11 mouse cellular contexts compared by ENCODE assay signal in genomic region chrX:103183536-103183935, GRCm38 (mm10). TPM values are rescaled to one million over a fixed set of nuclear protein-coding genes. Genes with fewer than 3 reads are reported as not detected.
DNase-seq lines count a peak whose midpoint lies in the region; ATAC-seq and TF ChIP-seq lines count a peak whose summit lies in the region.
"Had no signal": no experiment of that assay in that cellular context is flagged by ENCODE, and none has a peak within 500 bp of the region (broad histone marks: within the 10 kb centered on the region; RNA-seq: fewer than 3 reads in every experiment).

No protein-coding gene starts in this region.

- peak; percentile 41 for DNase-seq in 3T3-L1 (ENCODE audit: low read depth, low spot score)
- DNase-seq in CH12.LX (ENCODE audit: extremely low read depth): peak; percentile 19
- no peak for DNase-seq in natural killer cell, adult 2 months (ENCODE audit: low spot score in 2 of 2)
- DNase-seq in layer of hippocampus, postnatal 36 days: no peak
- DNase-seq: thymus, postnatal 4 days had no signal

- TF ChIP-seq EP300 in CH12.LX (IDR thresholded peaks at IDR 0.05; ENCODE audit: low read length): no peak

- dilution Hi-C loops in CH12.LX (cut with MboI; ENCODE audit: extremely low pct_ligation_motif_present, extremely low pct_unique_long_range_greater_than_20kb, low sequenced_read_pairs): no loop called here

- ATAC-seq in intestine, postnatal 0 days: no peak
- ATAC-seq in intestine, embryonic 16.5 days: no peak
- no peak for ATAC-seq in hindbrain, embryonic 13.5 days (ENCODE audit: low FRiP score)
- no peak for ATAC-seq in megakaryocyte, adult 5-6 weeks (ENCODE audit: poor library complexity, severe bottlenecking)

- no peak for TF ChIP-seq POLR2A in CH12.LX (IDR thresholded peaks at IDR 0.05; ENCODE audit: low read depth, low read length)

- no peaks in the 10 kb centered on the region for H3K9me3 ChIP-seq in intestine, postnatal 0 days (ENCODE audit: control insufficient read depth)
- no peaks in the 10 kb centered on the region for H3K9me3 ChIP-seq in intestine, embryonic 16.5 days (ENCODE audit: control insufficient read depth, low read length)
- H3K9me3 ChIP-seq in CH12.LX (replicated peaks; ENCODE audit: low read length): no peaks in the 10 kb centered on the region
- H3K9me3 ChIP-seq in hindbrain, embryonic 13.5 days: no peaks in the 10 kb centered on the region

- in situ Hi-C loops in CH12.LX (cut with MboI; ENCODE audit: low pct_ligation_motif_present, low pct_unique_long_range_greater_than_20kb, low sequenced_read_pairs): no loop called here

- peak; percentile 57 for TF ChIP-seq CTCF in intestine, postnatal 0 days (IDR thresholded peaks at IDR 0.05; ENCODE audit: low read depth)
- TF ChIP-seq CTCF in CH12.LX (conservative IDR thresholded peaks at IDR 0.05 in 1 of 2, IDR thresholded peaks at IDR 0.05 in 1 of 2; ENCODE audit: low read depth in 2 of 2, low read length in 2 of 2): peak in 1 of 2 experiments; percentile 55; a peak in 2 of 4 replicates

- H3K9ac ChIP-seq in intestine, postnatal 0 days (ENCODE audit: low read depth, low read length): no peak overlapping the region
- no peak overlapping the region for H3K9ac ChIP-seq in intestine, embryonic 16.5 days (ENCODE audit: low read depth, low read length)
- H3K9ac ChIP-seq in CH12.LX (ENCODE audit: insufficient read depth, low read depth): no peak overlapping the region
- no peak overlapping the region for H3K9ac ChIP-seq in hindbrain, embryonic 13.5 days

- H3K4me1 ChIP-seq in intestine, postnatal 0 days (replicated peaks; ENCODE audit: control insufficient read depth, insufficient read depth, low read length): no peaks in the 10 kb centered on the region
- no peaks in the 10 kb centered on the region for H3K4me1 ChIP-seq in intestine, embryonic 16.5 days (ENCODE audit: control insufficient read depth, insufficient read depth, low read length)
- peaks cover 0 to 8% of the 10 kb centered on the region in 2 experiments; a peak in 2 of 4 replicates for H3K4me1 ChIP-seq in CH12.LX (ENCODE audit: control insufficient read depth in 1 of 2, insufficient read depth in 2 of 2)
- no peaks in the 10 kb centered on the region for H3K4me1 ChIP-seq in hindbrain, embryonic 13.5 days (replicated peaks)

- no peak overlapping the region for H3K4me3 ChIP-seq in intestine, postnatal 0 days (ENCODE audit: low read depth, low read length)
- H3K4me3 ChIP-seq in intestine, embryonic 16.5 days (ENCODE audit: low read length): no peak overlapping the region
- no peak overlapping the region for H3K4me3 ChIP-seq in CH12.LX (replicated peaks in 1 of 3; ENCODE audit: low read depth in 2 of 3, low read length in 2 of 3, poor library complexity in 1 of 3)
- peak overlapping the region; percentile 13 for H3K4me3 ChIP-seq in hindbrain, embryonic 13.5 days

- no peaks in the 10 kb centered on the region for H3K79me2 ChIP-seq in CH12.LX (replicated peaks; ENCODE audit: control insufficient read depth, extremely low read depth, insufficient read depth, poor library complexity, severe bottlenecking)

- H3K4me2 ChIP-seq in intestine, postnatal 0 days (replicated peaks; ENCODE audit: low read depth): no peak overlapping the region
- H3K4me2 ChIP-seq in intestine, embryonic 16.5 days (ENCODE audit: low read depth, low read length): no peak overlapping the region
- H3K4me2 ChIP-seq in CH12.LX (ENCODE audit: insufficient read depth, low read depth, poor library complexity, severe bottlenecking): no peak overlapping the region
- peak overlapping the region; percentile 43 for H3K4me2 ChIP-seq in hindbrain, embryonic 13.5 days

- H3K27ac ChIP-seq in intestine, postnatal 0 days (ENCODE audit: low read depth, low read length): no peak overlapping the region
- H3K27ac ChIP-seq in intestine, embryonic 16.5 days (ENCODE audit: low read length): no peak overlapping the region
- H3K27ac ChIP-seq in CH12.LX (ENCODE audit: insufficient read depth, low read depth): no peak overlapping the region
- no peak overlapping the region for H3K27ac ChIP-seq in hindbrain, embryonic 13.5 days

- peaks cover 14% of the 10 kb centered on the region; the same call in 1 of the 2 replicates for H3K27me3 ChIP-seq in intestine, postnatal 0 days (replicated peaks; ENCODE audit: control insufficient read depth, insufficient read depth, low read length)
- H3K27me3 ChIP-seq in intestine, embryonic 16.5 days (replicated peaks; ENCODE audit: control insufficient read depth, insufficient read depth, low read length): peaks cover 21% of the 10 kb centered on the region
- no peaks in the 10 kb centered on the region for H3K27me3 ChIP-seq in CH12.LX (replicated peaks)
- peaks cover 40% of the 10 kb centered on the region; the same call in 1 of the 2 replicates for H3K27me3 ChIP-seq in hindbrain, embryonic 13.5 days

- peak; percentile 45 for TF ChIP-seq RAD21 in CH12.LX (IDR thresholded peaks at IDR 0.05; ENCODE audit: low read depth, low read length)

- H3K36me3 ChIP-seq in intestine, postnatal 0 days (ENCODE audit: control insufficient read depth, insufficient read depth): no peaks in the 10 kb centered on the region
- H3K36me3 ChIP-seq in intestine, embryonic 16.5 days (ENCODE audit: control insufficient read depth, insufficient read depth, low read length): no peaks in the 10 kb centered on the region
- no peaks in the 10 kb centered on the region for H3K36me3 ChIP-seq in CH12.LX (replicated peaks in 1 of 2; ENCODE audit: control insufficient read depth in 1 of 2, insufficient read depth in 1 of 2, low read length in 1 of 2)
- H3K36me3 ChIP-seq in hindbrain, embryonic 13.5 days: no peaks in the 10 kb centered on the region

TF ChIP-seq in CH12.LX, 34 proteins besides CTCF, POLR2A, EP300 and RAD21:
- TF ChIP-seq MYC (IDR thresholded peaks at IDR 0.05; ENCODE audit: low read depth, low read length): no peak
- TF ChIP-seq SMC3 (IDR thresholded peaks at IDR 0.05; ENCODE audit: low read depth, low read length): peak; percentile 28
TF ChIP-seq in CH12.LX: peak in this region for 1.

RNA-seq across cellular contexts. Expression of gene Nap1l2, which starts 2.9 kb away (rescaled TPM):
- polyA plus RNA-seq in intestine, postnatal 0 days (2015; fragmentation: Nextera tagmentation; extraction: Ambion mirVana): 1.0 and 1.3 TPM in 2 replicates
- 1.9 and 2.3 TPM in 2 replicates for polyA plus RNA-seq in intestine, embryonic 16.5 days (2015; fragmentation: Nextera tagmentation; extraction: Ambion mirVana)
- total RNA-seq in CH12.LX (2012; rRNA removed): 1.2 and 1.3 TPM in 2 replicates
- total RNA-seq in CH12.LX (2014; rRNA removed): 3.9 and 5.6 TPM in 2 replicates
- polyA plus RNA-seq in CH12.LX (2012; ENCODE audit: insufficient read length, low read depth): 3.9 and 4.3 TPM in 2 replicates
- 78.5 and 82.4 TPM in 2 replicates for polyA plus RNA-seq in hindbrain, embryonic 13.5 days (2015; fragmentation: Nextera tagmentation; extraction: Ambion mirVana)
- total RNA-seq in megakaryocyte, adult 5-6 weeks (2015): 0.07 and 0.42 TPM in 2 replicates
- 0.33 and 0.94 TPM in 2 replicates for total RNA-seq in megakaryocyte, adult 5-6 weeks (2017)
- 10 to 100 TPM; 76.5 to 86.5 TPM for total RNA-seq in layer of hippocampus, postnatal 36 days (2021)
- total RNA-seq: gastrocnemius, adult 18-20 months; hematopoietic stem cell, adult 5-6 weeks had no signal

Comparison
In these comparisons a context has a peak if more than half of its experiments do, and no peak if none do; other contexts are left out.
1. DNase-seq: peak in 3T3-L1 (single experiment) and CH12.LX (single experiment); none in natural killer cell, adult 2 months (0 of 2) and layer of hippocampus, postnatal 36 days (0 of 2).
2. RNA of gene Nap1l2, which starts 2.9 kb away (polyA plus RNA-seq): 78.5 to 82.4 TPM in hindbrain, embryonic 13.5 days; 3.9 to 4.3 TPM in CH12.LX, 1.9 to 2.3 TPM in intestine, embryonic 16.5 days and 1.0 to 1.3 TPM in intestine, postnatal 0 days; every median in the first group is over 10 times any median in the second.